Mouse (Mus musculus) liver, adult (tissue): ENCODE measurements around the gene Gm1330.
A peak's percentile ranks its signal among the peaks of the same experiment; 100 is the strongest.
"Not testable (repeated sequence)": the region's sequence is repeated elsewhere in the genome, so short reads cannot be mapped to it uniquely, and the experiment has no call there.

Experiments used
- GATA4 ChIP-seq: IDR thresholded peaks from 2 replicates; pipeline ENCODE4 v1.6.1; 2014; ENCODE audit warnings: mild to moderate bottlenecking, low read length; ENCODE audit not compliant: insufficient replicate concordance

The Gm1330 gene

DNA sequence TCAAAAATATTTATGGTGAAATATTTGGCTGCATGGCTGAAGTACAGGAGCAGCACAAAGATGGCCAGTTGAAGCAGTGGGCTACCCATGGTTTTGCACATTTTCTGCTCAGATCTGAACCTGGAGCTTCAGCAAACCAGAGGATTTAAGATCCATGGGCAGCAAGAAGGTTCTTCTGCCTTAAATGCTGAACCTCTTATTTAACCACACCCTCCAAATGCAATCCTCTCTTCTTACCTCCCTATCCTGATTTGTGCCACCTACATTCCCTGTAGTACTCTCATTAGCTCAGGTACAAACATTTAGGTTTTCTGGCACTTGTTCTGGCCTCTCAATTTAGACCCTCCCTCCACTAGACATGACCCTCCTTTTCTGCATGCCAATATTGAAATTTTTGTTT is at the start of gene Gm1330:
Gene Gm1330, minus strand, starts transcription at position 101 of the 400 bp plus-strand sequence.
- TF ChIP-seq GATA4: no peak

- not testable (repeated sequence) for TF ChIP-seq GATA4
Observed at GRCm38 (mm10) chr2:149017137-149017536, 14.1 kb upstream of the Gm1330 start, which contains the start of gene Gm10750. Gene Gm10750 (minus strand): TSS chr2:149017237.

GRCm38 (mm10) chr2:149004826-149005225 is 1.8 kb upstream of the Gm1330 start:
- TF ChIP-seq GATA4: no peak

GRCm38 (mm10) chr2:148995133-148995532 is 7.9 kb downstream of the Gm1330 start:
- peak; percentile 50 for TF ChIP-seq GATA4
